Mouse (Mus musculus) left cerebral cortex, postnatal 14 days (tissue): Measurements from ENCODE around the gene Ddit4. TPM values are rescaled to one million over a fixed set of nuclear protein-coding genes. Genes with fewer than 3 reads are reported as not detected.

Experiments
- DNase-seq, 2 experiments: peaks; one replicate each; pipeline ENCODE4 v3.0.0; 2021 to 2022; ENCODE audit warnings: low spot score in 2 of 2, mixed read lengths in 1 of 2
- intact Hi-C: fragments of 180-260 bp; cut with DNase I; formaldehyde crosslinking; loops from one replicate; pipeline ENCODE4 v1.15.1; 2025
- total RNA-seq, 2 experiments: library from RNA; stranded (reverse); gene quantifications; 2 replicates each; pipeline ENCODE4 v1.2.3; 2021

The Ddit4 gene
- total RNA-seq, 2 experiments from 2014 or later: 52.5 to 76.3 TPM

DNA sequence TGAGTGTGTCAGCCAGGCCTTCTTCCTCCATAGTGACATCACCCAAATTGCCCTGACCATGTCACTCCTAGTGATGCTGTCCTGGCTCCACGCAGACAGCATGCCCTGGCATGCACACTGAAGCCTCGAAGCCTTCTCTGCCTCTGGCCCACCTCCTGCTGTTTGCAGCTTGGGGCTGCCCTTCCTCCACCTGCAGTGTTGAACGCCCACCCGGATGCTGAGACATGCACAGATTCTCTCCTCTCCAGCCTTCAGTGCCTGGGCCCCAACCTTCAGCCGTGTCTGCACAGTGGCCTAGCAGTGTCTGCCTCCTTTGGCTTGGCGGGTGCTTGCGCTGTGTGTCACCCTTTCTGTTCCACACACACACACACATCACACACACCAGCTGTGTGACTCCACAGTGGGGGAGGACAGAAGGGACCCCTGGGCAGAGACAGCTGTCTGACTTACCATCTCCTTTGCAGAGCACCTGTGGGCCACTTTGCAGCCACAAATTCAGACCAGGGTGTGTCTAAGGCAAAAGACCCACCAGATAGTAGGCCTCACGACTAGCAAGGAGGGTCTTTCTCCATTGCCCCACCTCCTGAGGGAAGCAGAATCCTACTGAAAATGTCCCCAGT, 49.5 kb downstream of the Ddit4 start:
- intact Hi-C loops: no loop called here
- DNase-seq: peak in 1 of 2 experiments; percentile 37

DNA sequence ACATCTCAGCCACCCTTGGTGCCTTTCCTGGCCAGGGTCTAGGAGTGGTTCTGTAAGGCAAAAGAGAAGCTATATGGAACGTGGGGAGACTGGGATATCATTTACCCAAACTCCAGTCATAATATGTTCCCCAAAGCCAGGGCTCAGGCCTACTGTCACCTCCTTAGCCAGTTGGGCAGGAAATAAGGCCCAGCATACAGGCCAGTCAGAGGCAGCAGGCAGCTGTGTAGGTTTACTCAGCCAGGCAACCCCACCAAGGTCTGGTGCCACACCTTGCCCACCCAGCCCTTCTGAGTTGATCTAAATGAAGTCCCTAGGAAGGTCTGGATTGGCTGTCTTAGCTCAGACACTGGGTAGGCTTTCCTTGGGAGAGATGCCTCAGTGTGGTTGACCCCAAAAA, 50.2 kb downstream of the Ddit4 start:
- intact Hi-C loops: no loop called here
- DNase-seq: no peak

DNA sequence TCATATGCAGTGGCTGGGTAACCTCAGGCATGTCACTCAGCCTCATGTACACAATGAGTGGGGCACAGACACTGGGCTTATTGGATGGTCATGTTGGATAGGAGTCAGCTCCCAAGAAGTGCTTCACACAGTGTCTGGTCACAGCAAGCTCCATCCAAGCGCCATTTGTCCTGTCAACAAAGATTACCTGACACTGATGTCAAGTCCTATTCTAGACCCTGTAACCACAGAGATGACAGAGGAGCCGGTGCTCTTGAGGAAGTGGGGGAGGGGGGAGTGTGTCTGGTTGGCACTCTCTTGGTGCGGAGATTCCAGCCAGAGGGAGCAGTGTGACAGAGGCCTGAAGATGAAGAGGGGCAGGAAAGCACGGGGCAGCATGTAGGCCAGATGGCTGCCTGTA, 50.7 kb downstream of the Ddit4 start:
- no peak for DNase-seq
- intact Hi-C loops: no loop called here

DNA sequence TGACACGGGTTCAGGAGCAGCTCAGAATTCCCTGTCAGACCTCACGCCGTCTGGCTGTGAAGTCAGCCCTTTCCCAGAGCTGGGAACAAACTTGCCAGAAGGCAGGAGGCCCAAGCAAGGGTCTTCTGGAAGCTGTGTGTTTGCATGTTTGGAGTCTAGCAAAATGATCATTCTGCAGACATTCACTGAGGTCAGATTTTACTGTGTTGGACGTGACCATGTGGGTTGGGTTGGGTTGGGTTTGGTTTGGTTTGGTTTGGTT, 51.5 kb downstream of the Ddit4 start:
- intact Hi-C loops: no loop called here
- no peak for DNase-seq

Other genes starting within 250 kb of the Ddit4 start
- gene Micu1, start 249.4 kb downstream of the Ddit4 start, total RNA-seq: 10 to 100 TPM; 82.4 to 88.7 TPM
- 10 to 100 TPM; 46.3 to 50.6 TPM for gene Dnajb12, start 72.3 kb downstream of the Ddit4 start, total RNA-seq
- gene Ascc1, start 51.0 kb upstream of the Ddit4 start, total RNA-seq: 10 to 100 TPM; 18.1 to 19.4 TPM
- gene Anapc16, start 51.3 kb upstream of the Ddit4 start, total RNA-seq: 10 to 100 TPM; 60.8 to 67.3 TPM
- 100 to 1,000 TPM; 564 to 596 TPM for gene Spock2, start 154.4 kb upstream of the Ddit4 start, total RNA-seq